Mouse (Mus musculus) retina, embryonic 14.5 days (tissue): ENCODE data around the gene Rnf26.

Experiments used
- DNase-seq: peaks from one replicate; pipeline ENCODE4 v3.0.0-alpha.2; 2015; ENCODE audit warnings: low spot score

Gene Rnf26

GRCm38 (mm10) chr9:44113105-44113789 is at the start of gene Rnf26, which contains the start of gene Gm49380:
Gene Rnf26 (minus strand): TSS chr9:44113517.
Gene Gm49380 (minus strand): TSS chr9:44113500.
- peak; percentile 98 for DNase-seq

- DNase-seq = no peak
Observed at GRCm38 (mm10) chr9:44159886-44160285, 46.6 kb upstream of the Rnf26 start.

- DNase-seq = peak; percentile 34
Observed at GRCm38 (mm10) chr9:44147290-44147689, 34.0 kb upstream of the Rnf26 start.

GRCm38 (mm10) chr9:44144718-44145060 is 31.4 kb upstream of the Rnf26 start:
- no peak for DNase-seq

GRCm38 (mm10) chr9:44144023-44144717 is 30.9 kb upstream of the Rnf26 start:
- no peak for DNase-seq

GRCm38 (mm10) chr9:44143421-44143820 is 30.1 kb upstream of the Rnf26 start:
- DNase-seq = no peak

- no peak for DNase-seq
Observed at GRCm38 (mm10) chr9:44141951-44142350, 28.6 kb upstream of the Rnf26 start.

GRCm38 (mm10) chr9:44137846-44138245 is 24.5 kb upstream of the Rnf26 start:
- DNase-seq = no peak

- DNase-seq = no peak
Observed at GRCm38 (mm10) chr9:44135731-44136411, 22.6 kb upstream of the Rnf26 start.

GRCm38 (mm10) chr9:44134851-44135730 is 21.8 kb upstream of the Rnf26 start:
- DNase-seq = no peak

GRCm38 (mm10) chr9:44134101-44134850 is 21.0 kb upstream of the Rnf26 start, which contains the start of gene Mcam:
Gene Mcam (plus strand): TSS chr9:44134469.
- peak; percentile 58 for DNase-seq

- DNase-seq = no peak
Observed at GRCm38 (mm10) chr9:44133287-44133686, 20.0 kb upstream of the Rnf26 start.

- no peak for DNase-seq
Observed at GRCm38 (mm10) chr9:44132200-44132599, 18.9 kb upstream of the Rnf26 start.

GRCm38 (mm10) chr9:44131276-44131590 is 17.9 kb upstream of the Rnf26 start:
- no peak for DNase-seq

- DNase-seq = peak; percentile 45
Observed at GRCm38 (mm10) chr9:44130581-44131275, 17.4 kb upstream of the Rnf26 start.

- peak; percentile 57 for DNase-seq
Observed at GRCm38 (mm10) chr9:44130034-44130433, 16.7 kb upstream of the Rnf26 start.

- DNase-seq = no peak
Observed at GRCm38 (mm10) chr9:44129633-44130032, 16.3 kb upstream of the Rnf26 start.

- DNase-seq = no peak
Observed at GRCm38 (mm10) chr9:44127351-44127801, 14.1 kb upstream of the Rnf26 start.

GRCm38 (mm10) chr9:44126746-44127145 is 13.4 kb upstream of the Rnf26 start:
- DNase-seq = no peak

- DNase-seq = peak; percentile 93
Observed at GRCm38 (mm10) chr9:44125546-44126428, 12.5 kb upstream of the Rnf26 start.
